Mouse (Mus musculus) kidney, adult 2 months (tissue): Measurements from ENCODE around the gene Acta1. TPM values are rescaled to one million over a fixed set of nuclear protein-coding genes. Genes with fewer than 3 reads are reported as not detected.
A peak's percentile ranks its signal among the peaks of the same experiment; 100 is the strongest.

ENCODE experiments used
- DNase-seq: peaks from one replicate; pipeline ENCODE4 v3.0.0; 2021
- H3K27ac ChIP-seq: fragments of 200-500 bp; 2 replicates; pipeline ENCODE4 v1.5.1; 2012; ENCODE audit warnings: low read depth, low read length, control low read depth, inconsistent platforms; ENCODE audit not compliant: insufficient read depth
- H3K27me3 ChIP-seq: fragments of 200-500 bp; replicated peaks from 2 replicates; pipeline ENCODE4 v1.6.1; 2012; ENCODE audit warnings: mild to moderate bottlenecking, moderate library complexity, low read length, inconsistent platforms; ENCODE audit not compliant: control insufficient read depth, insufficient read depth
- H3K36me3 ChIP-seq: fragments of 200-500 bp; 2 replicates; pipeline ENCODE4 v1.6.1; 2012; ENCODE audit warnings: mild to moderate bottlenecking, moderate library complexity, low read length, inconsistent platforms; ENCODE audit not compliant: control insufficient read depth, insufficient read depth
- H3K4me1 ChIP-seq: fragments of 200-500 bp; 2 replicates; pipeline ENCODE4 v1.6.1; 2011; ENCODE audit warnings: low read length; ENCODE audit not compliant: control insufficient read depth, insufficient read depth
- H3K4me3 ChIP-seq: fragments of 200-500 bp; 2 replicates; pipeline ENCODE4 v1.5.1; 2011; ENCODE audit warnings: mild to moderate bottlenecking, low read depth, low read length, control low read depth; ENCODE audit not compliant: insufficient read depth
- CTCF ChIP-seq: fragments of 200-500 bp; conservative IDR thresholded peaks from 2 replicates; pipeline ENCODE4 v1.5.1; 2011; ENCODE audit warnings: low read depth, mild to moderate bottlenecking, control low read depth, low read length, moderate library complexity, mixed read lengths; ENCODE audit not compliant: insufficient read depth, insufficient read length
- POLR2A ChIP-seq: fragments of 200-500 bp; IDR thresholded peaks from one replicate; pipeline ENCODE4 v1.6.1; 2011; ENCODE audit warnings: low read depth, low read length, control low read depth
- WGBS: fragments of 180-500 bp; shearing (Covaris S2); methylation state at CpG from one replicate; pipeline ENCODE4 v1.1.7; 2018; 5-methylcytosine and 5-hydroxymethylcytosine counted together
- polyA plus RNA-seq: library from polyadenylated mRNA; depleted of rRNA; stranded (reverse); fragments of >200 nt; gene quantifications from 2 replicates; pipeline ENCODE4 v1.2.3, GENCODE M21; 2012

Gene Acta1
- polyA plus RNA-seq, 1 experiment = 665 TPM

DNA sequence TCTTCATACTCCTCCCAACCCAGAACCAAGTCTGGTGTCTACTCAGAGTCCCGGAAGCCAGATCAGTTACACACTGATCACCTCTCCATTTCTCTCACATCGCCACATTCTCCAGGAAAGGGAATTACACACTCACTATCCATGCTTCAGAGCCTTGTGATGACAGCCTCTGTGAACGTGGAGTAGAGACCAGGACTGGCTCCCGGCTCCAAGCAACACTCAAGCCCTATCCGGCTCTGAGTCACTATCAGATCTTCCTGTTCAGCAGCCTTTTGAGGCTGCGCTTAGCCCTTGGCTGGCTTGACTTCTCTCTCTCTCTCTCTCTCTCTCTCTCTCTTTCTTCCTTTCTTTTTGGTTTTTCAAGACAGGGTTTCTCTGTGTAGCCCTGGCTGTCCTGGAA is 21.2 kb downstream of the Acta1 start:
- Histone ChIP-seq H3K4me1 (no peaks in the 10 kb centered on the region), H3K27ac (no peak overlapping the region), H3K36me3 (no peaks in the 10 kb centered on the region), H3K27me3 (no peaks in the 10 kb centered on the region), H3K4me3 (no peak overlapping the region)
- TF ChIP-seq CTCF (no peak), POLR2A (no peak)
- DNase-seq = no peak
- WGBS = 65% methylated on average over 6 of the region's 6 CpGs

DNA sequence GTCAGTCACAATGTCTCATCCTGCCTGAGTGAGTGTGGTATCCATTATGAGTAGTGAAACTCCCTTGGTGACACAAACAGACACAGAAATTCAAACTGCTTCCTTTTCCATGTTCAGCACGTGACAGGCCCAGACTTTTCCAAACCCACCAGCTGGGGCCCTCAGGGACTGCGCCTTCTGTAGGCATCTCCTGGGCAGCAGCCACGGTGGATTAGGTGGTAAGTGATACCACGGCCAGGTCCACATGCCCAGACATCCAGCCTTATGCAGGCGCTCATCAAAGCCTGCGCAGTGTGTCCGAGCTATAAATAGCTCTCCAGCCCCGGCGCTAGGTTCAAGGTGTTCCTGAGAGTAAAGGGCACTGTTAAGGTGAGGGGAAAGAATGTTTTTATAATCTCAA is 22.5 kb downstream of the Acta1 start:
- H3K27ac ChIP-seq = no peak overlapping the region
- no peak for TF ChIP-seq POLR2A
- WGBS = 75% methylated on average over 9 of the region's 9 CpGs
- no peaks in the 10 kb centered on the region for H3K27me3 ChIP-seq
- no peak for DNase-seq
- H3K36me3 ChIP-seq = no peaks in the 10 kb centered on the region
- no peaks in the 10 kb centered on the region for H3K4me1 ChIP-seq
- no peak overlapping the region for H3K4me3 ChIP-seq

DNA sequence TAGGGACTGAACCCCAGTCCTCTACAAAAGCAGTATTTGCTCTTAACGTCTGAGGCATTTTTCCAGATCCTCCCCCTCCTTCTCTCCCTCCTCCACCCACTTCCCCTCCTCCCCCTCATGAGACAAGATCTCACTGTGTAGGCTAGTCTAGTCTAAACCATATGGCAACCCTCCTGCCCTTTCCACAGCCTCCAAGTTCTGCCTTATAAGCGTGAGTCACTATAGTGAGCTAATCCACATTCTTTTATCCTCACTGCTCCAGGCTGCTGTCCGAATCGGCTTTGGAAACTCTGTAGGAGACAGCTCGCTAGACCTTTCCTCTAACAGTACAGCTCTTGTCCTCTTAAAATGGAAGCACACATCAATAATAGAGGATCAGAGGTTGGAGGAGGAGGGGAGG is 27.6 kb downstream of the Acta1 start:
- no peaks in the 10 kb centered on the region for H3K4me1 ChIP-seq
- DNase-seq = no peak

DNA sequence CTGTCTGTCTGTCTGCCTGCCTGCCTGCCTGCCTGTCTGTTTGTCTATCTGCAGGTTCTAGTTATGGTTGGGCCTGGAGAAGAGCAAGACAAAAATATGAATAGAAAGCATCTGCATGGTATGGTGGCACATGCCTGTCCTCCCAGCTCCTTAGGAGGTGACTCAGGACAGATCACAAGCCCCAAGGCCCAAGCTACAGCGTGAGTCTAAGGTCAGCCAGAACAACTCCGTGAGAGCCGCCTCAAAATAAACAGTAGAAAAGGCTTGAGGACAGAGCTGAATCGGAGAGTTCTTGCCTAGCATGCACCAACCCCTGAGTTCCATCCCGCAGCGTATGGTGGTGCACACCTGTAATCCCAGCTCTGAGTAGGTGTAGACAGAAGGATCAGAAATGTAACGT is 28.8 kb downstream of the Acta1 start:
- WGBS = 77% methylated on average over 7 of the region's 7 CpGs
- no peaks in the 10 kb centered on the region for H3K27me3 ChIP-seq
- no peak for TF ChIP-seq CTCF
- TF ChIP-seq POLR2A = no peak
- no peak overlapping the region for H3K27ac ChIP-seq
- no peaks in the 10 kb centered on the region for H3K36me3 ChIP-seq
- DNase-seq = no peak
- H3K4me1 ChIP-seq = no peaks in the 10 kb centered on the region
- H3K4me3 ChIP-seq = no peak overlapping the region

More for the DNA sequence above, 27.6 kb downstream of the Acta1 start:
- no peak for TF ChIP-seq CTCF
- no peak for TF ChIP-seq POLR2A
- 42% methylated on average over 5 of the region's 5 CpGs for WGBS
- no peak overlapping the region for H3K27ac ChIP-seq
- H3K4me3 ChIP-seq = no peak overlapping the region
- H3K27me3 ChIP-seq = no peaks in the 10 kb centered on the region
- H3K36me3 ChIP-seq = no peaks in the 10 kb centered on the region

DNA sequence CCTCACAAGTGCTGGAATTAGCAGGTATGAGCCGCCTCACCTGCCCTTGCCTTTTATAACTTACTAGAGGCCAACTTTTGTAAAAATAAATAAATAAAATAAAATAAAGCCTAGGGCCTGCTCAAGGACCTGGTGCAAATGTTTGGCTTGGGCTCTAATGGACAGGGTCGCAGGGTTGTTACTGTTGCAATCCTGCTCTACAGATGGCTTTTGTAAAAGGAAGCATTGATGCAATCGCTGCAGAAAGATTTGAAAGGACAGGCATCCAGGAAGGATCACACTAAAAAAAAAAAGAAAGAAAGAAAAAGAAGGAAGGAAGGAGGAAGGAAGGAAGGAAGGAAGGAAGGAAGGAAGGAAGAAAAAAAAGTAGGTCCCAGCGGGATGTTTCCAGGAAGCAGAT is 34.2 kb downstream of the Acta1 start:
- TF ChIP-seq CTCF = no peak
- TF ChIP-seq POLR2A = no peak
- no peaks in the 10 kb centered on the region for H3K36me3 ChIP-seq
- H3K4me1 ChIP-seq = no peaks in the 10 kb centered on the region
- no peak overlapping the region for H3K4me3 ChIP-seq
- 68% methylated on average over 4 of the region's 4 CpGs for WGBS
- no peak overlapping the region for H3K27ac ChIP-seq
- no peak for DNase-seq
- H3K27me3 ChIP-seq = no peaks in the 10 kb centered on the region

DNA sequence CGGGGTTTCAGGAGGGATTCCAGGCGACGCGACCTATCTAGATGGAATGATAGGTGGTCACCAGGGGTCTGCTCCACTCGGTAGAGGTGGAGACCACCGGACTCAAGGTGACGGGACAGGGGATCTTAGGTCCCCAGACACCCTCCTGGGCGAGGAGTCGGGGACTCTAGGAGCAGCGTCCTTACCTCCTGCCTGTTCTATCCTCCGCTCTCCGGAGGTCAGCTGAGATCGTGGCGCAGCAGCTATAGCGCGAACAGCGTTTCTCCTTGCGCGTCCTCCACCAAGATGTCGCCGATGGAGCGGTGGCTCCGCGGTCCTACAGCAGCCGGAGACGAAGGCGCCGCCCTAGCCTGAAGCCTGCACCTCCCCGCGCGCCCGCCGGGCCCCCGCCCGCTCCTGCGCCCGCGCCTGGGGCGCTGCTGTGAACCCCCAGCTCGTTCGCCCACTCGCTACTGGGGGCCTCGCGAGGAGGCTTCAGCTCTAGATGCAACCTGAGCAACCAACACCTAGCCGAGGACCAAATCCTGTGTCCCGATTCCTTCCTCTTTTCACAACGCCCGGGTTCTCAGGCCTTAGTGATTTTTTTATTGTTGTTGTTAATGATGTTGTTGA is 34.8 kb downstream of the Acta1 start, which contains the start of gene Ccsap:
Ccsap (minus strand) TSS at position 562 of the 612 bp plus-strand sequence.
- H3K27me3 ChIP-seq = no peaks in the 10 kb centered on the region
- H3K4me1 ChIP-seq = no peaks in the 10 kb centered on the region
- TF ChIP-seq CTCF (no peak), POLR2A (no peak)
- DNase-seq = no peak
- 2% methylated on average over 48 of the region's 48 CpGs for WGBS
- no peaks in the 10 kb centered on the region for H3K36me3 ChIP-seq
- H3K4me3 ChIP-seq = peak within 1 kb of the TSS; percentile 65
- H3K27ac ChIP-seq = no peak within 1 kb of the TSS

DNA sequence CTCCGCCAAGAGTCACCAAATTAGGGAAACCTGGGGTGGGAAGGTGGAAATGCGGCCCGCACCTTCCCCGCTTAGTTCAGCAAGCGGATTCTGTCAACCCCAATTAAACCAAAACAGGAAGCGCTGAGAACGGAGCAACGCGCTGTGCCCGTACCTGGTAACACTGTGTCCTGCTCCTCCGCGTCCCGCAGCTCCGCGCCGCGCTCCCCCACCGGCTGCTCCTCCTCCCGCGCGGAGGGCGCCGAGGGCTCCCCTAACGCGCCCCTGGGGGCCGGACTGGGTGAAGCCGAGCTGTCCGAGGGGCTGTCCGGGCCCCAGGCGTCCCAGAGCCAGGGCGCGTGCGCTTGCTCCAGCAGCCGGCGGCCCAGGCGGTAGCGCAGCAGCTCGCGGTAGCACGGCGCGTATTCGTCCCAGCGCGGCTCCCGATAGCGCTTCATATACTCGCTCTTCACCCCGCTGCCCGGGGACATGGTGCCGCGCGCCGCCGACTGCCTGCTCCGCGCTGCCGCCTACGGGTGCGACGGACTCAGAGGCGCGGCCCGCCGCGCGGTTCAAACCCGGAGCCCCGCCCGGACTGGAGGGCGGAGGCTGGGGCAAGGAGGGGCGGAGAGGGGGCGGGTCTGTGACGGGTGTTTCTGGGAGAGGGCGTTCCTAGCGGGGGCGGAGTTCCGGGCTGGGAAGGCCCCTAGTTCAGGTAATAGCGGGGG is 35.5 kb downstream of the Acta1 start:
- WGBS = under 1% methylated on average over 79 of the region's 79 CpGs

More for the DNA sequence above, 35.5 kb downstream of the Acta1 start:
- no peaks in the 10 kb centered on the region for H3K36me3 ChIP-seq
- no peak overlapping the region for H3K27ac ChIP-seq
- peak overlapping the region; percentile 65 for H3K4me3 ChIP-seq
- TF ChIP-seq CTCF (no peak), POLR2A (no peak)
- no peaks in the 10 kb centered on the region for H3K4me1 ChIP-seq
- DNase-seq = peak; percentile 94
- no peaks in the 10 kb centered on the region for H3K27me3 ChIP-seq
